Mouse (Mus musculus): Measurements from ENCODE around the gene Plekhg5. TPM values are rescaled to one million over a fixed set of nuclear protein-coding genes. Genes with fewer than 3 reads are reported as not detected.

Gene Plekhg5
- total RNA-seq (2023): 1 to 10 TPM; 2.5 to 5.0 TPM

DNA sequence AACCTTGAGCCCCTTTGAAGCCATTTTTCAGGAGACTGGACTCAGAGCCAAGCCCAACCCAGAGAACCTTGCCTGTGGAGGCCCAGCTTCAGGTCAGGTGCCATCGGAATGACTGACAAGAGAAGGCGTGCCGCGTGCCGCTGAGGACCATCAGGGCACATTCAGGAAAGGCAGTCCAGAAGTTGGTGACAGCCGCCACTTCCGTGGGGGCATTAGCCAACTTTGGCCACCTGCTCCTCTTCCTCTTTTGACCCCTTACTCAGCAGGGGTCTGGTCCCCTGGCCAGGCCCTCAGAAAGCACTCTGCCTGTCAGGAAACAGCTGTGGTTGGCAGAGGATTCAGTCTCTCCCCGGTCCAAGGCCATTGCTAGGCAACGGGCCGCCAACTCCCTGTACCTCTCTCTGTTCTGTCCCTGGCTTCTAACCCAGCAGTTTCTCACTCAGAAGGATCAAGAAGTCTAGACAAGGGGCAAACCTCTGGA lies at the start of gene Plekhg5:
TSS of gene Plekhg5 (plus strand) at position 378 of the 481 bp plus-strand sequence.

DNA sequence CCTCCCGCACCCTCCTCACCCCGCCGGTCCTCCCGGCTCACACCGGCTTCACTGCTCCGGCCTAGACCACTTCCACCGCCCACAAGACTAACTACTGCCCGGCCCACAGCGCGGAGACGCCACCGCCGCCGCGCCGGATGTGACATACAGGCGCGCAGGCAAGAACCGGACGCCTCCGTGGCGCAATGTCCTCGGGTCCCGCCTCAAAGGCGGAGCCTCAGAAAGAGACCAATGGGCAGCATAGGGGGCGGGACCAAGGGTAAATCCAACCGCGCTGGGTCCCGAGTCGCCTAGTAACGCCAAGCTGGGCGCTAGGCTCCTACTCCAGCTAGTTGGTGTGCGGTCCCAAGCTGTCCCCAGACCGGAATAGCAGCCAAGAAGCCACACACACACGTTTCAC lies 44.8 kb upstream of the Plekhg5 start, which contains the start of gene Zbtb48:
TSS of gene Zbtb48 (minus strand) at position 148 of the 400 bp plus-strand sequence.

DNA sequence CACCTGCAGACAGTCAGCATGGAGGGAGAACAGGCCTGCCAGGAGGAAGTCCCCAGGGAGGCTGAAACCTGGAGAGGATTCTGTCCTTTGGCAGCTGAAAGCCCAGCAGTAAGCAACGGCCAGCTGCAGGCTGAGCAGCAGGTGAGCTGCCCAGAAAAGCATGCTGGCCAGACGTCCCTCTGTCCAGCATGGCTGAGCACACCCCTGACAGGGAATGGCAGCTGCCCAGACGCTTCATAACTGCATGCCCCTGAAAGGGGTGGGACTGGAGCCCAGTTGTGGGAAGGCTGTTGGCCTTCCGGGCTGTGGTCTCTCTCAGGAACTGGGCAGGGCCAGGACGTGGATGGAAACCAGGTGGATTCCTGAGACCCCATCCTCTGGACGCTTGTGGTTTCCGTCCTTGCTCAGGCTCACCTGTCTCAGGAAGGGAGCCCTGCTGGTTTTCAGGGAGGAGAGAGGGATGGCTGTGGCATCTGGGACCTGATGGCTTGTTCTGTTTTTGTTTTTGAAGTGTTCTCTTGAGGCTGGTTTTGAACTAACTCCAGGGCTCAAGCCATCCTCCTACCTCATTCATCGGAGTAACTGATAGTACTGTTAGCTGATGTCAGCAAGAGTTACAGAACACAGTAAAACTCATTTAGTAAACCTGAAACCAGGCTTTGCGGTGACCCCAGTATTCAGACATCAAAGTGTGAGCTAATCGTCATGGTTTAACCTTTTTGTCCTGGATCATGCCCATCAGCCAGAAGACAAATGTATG lies 33.9 kb upstream of the Plekhg5 start, which contains the start of gene Tas1r1:
TSS of gene Tas1r1 (minus strand) at position 344 of the 760 bp plus-strand sequence.

DNA sequence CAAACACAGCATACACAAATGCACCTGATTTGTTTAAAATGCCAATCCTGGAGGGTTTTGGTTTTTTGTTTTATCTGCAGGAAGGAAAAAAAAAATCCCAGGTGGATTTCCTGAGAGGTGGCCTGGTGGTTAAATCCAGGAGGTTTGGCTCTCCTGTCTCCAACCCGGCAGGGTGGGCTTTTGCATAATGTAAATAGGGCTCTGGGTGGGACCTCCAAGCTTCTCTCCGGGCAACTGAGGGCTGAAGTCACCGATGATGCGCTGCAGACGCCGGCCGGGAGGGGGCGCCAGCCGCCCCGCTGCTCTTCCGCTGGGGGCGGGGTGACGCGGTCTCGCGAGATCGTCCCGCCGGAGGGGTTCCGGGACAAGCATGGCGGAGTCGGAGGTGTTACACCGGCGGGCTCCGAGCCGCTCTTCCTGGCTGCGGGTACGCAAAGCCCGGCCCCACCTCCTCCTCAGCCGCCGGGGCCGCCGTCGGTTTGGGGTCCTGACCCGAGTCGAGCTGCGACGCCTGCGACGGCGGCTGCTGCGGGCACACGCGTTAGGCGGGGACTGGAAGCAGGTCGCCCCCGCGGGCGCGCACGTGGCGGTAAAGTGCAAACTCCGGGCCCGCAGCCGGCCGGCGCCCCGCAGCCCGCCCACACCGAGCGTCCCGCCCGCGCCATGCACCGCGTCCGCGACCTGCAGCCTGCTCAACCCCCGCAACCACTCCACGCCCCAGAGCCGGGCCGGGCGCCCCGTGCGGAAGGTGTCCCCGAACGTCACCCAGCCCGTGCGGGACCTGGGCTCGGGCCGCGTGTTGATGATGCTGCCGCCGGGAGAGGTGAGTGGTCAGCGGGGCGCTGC lies 33.1 kb upstream of the Plekhg5 start, which contains the start of gene Nol9:
TSS of gene Nol9 (plus strand) at position 337 of the 846 bp plus-strand sequence.

DNA sequence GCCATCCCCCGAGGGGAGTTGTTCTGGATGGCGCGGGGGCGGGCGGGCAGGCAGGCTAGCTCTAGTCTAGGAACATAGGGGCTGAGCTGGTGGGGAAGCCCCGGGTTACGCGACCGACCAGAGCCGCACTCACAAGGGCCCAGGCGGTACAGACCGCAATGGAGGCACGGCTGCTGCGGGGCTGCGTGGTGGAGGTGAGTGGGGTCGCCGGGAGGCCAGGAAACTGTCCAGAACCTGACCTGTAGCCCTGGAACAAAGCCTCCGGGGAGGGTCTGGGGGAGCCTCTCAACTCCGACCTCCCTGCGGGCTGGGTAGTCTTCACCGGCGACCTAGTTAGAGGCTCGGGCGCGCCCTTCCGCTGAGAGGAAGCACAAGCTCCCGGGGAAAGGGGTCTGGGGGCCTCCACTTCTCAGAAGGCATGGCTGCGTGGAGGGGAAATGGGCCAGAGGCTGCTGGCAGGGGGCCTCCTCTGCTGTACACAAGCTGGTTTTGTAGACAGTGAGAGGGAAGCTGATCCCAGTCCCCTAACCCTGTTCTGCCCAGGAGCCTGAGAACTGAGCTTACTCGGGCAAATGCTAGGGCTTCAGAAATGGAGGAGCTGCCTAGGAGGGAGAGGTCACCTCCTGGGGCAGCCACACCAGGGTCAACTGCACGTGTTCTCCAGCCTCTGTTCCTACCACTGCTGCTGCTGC lies 43.8 kb downstream of the Plekhg5 start, which contains the start of gene Tnfrsf25:
TSS of gene Tnfrsf25 (plus strand) at position 14 of the 692 bp plus-strand sequence.

DNA sequence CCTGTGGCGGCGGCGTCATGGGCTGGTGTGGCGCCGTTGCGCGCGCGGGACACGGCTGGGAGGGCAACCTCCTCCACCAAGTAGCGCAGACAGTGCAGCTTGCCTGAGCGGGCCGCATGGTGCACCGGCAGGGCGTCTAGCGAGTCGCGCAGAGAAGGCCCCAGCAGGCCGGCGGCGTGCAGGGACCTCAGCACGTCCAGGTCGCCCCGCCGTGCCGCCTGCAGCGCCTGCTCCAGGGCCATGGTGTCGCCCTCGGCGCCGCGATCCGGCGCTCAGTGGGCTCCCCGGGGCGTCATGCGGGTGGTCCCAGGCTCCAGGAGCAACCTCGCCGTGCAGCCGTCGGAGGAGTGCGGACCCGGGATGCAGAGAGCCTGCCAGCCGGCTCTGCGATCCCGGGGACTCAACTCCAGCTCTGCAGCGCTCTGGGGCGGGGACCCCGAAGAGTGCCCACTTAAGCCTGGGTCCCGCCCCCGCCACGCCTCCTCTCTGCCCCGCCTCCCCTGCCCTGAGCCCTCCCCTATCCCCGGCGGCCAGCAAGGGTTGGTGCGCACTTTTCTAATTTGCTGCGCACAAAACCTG lies 79.8 kb downstream of the Plekhg5 start, which contains the start of gene Espn:
TSS of gene Espn (minus strand) at position 406 of the 579 bp plus-strand sequence.

DNA sequence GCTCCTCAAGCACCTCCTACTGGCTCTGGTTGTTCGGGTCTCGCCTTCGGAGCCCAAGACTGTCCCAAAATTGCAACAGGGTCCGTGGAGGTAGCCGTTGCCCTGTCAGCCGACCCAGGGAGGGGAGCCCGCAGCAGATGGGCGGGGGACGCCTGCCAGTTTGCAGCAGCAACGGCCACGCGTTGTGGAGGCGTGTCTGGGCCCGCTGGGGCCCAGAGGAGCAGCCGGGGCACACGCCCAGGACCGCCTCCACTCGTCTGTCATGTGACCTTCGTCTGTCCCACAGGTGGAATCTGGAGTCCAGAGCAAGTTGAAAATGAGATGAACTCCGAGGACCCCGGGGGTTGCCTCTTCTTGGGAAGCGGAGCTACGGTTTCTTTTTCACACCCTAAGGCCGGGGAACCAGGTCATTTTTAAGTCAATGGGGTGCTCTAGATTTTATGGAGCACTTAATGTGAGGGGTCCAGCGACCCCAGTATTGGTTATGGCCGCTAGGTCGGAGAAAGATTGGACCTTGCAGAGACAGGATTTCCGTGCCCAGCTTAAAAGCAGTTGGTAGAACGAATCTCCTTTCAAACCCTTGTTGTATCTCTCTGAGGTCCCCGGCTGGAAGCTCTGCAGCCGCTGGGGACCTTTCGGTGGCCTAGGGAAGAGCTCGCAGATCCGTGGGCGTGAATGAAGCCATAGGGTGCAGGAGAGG lies 86.4 kb downstream of the Plekhg5 start, which contains the start of gene Hes2:
TSS of gene Hes2 (plus strand) at position 283 of the 700 bp plus-strand sequence.

Other genes starting within 250 kb of the Plekhg5 start
- 10 to 100 TPM; 18.8 to 27.6 TPM for gene Camta1, start 210.6 kb upstream of the Plekhg5 start, total RNA-seq (2023)
- gene Dnajc11, start 138.8 kb upstream of the Plekhg5 start, total RNA-seq (2023): 10 to 100 TPM; 34.5 to 39.1 TPM
- gene Thap3, start 83.5 kb upstream of the Plekhg5 start, total RNA-seq (2023): 10 to 100 TPM; 19.0 to 21.7 TPM
- 1 to 10 TPM; 3.7 to 3.8 TPM for gene Phf13, start 76.2 kb upstream of the Plekhg5 start, total RNA-seq (2023)
- 1 to 10 TPM; 4.8 to 6.7 TPM for gene Klhl21, start 63.7 kb upstream of the Plekhg5 start, total RNA-seq (2023)
- 10 to 100 TPM in 1 of 2 experiments, 1 to 10 TPM in 1; 7.7 to 13.9 TPM for gene Zbtb48, start 44.8 kb upstream of the Plekhg5 start, total RNA-seq (2023)
- gene Tas1r1, start 33.9 kb upstream of the Plekhg5 start, total RNA-seq (2023): under 1 TPM; 0.15 to 0.60 TPM
- gene Nol9, start 33.2 kb upstream of the Plekhg5 start, total RNA-seq (2023): 10 to 100 TPM; 11.8 to 11.9 TPM
- under 1 TPM; 0.22 to 0.38 TPM for gene Tnfrsf25, start 43.4 kb downstream of the Plekhg5 start, total RNA-seq (2023)
- under 1 TPM; 0.24 to 0.50 TPM for gene Espn, start 79.9 kb downstream of the Plekhg5 start, total RNA-seq (2023)
- not detected for gene Hes2, start 86.4 kb downstream of the Plekhg5 start, total RNA-seq (2023)
- 10 to 100 TPM; 28.0 to 30.0 TPM for gene Acot7, start 105.6 kb downstream of the Plekhg5 start, total RNA-seq (2023)
- gene Gpr153, start 201.7 kb downstream of the Plekhg5 start, total RNA-seq (2023): under 1 TPM; 0.35 TPM
- gene Hes3, start 219.2 kb downstream of the Plekhg5 start, total RNA-seq (2023): not detected
- 10 to 100 TPM; 12.1 to 13.6 TPM for gene Icmt, start 224.7 kb downstream of the Plekhg5 start, total RNA-seq (2023)
- gene Rnf207, start 246.5 kb downstream of the Plekhg5 start, total RNA-seq (2023): not detected

All from neutrophil, adult 83 days (primary cell).